Mouse (Mus musculus) megakaryocyte progenitor cell, adult 5-6 weeks (primary cell): ENCODE measurements around the gene Hoxa11. TPM values are rescaled to one million over a fixed set of nuclear protein-coding genes. Genes with fewer than 3 reads are reported as not detected.
A peak's percentile ranks its signal among the peaks of the same experiment; 100 is the strongest.

Experiments used
- ATAC-seq: replicated peaks from 2 replicates; pipeline ENCODE4 v1.8.0; 2016; ENCODE audit warnings: mild to moderate bottlenecking, moderate TSS enrichment, inconsistent platforms; ENCODE audit not compliant: poor library complexity
- total RNA-seq, 2 experiments: library from RNA; stranded (forward) in 1 of 2; stranded (reverse) in 1 of 2; fragments of 157-497, 149-512 nt in 1 of 2; fragments of 200-1000 nt in 1 of 2; gene quantifications; 2 replicates each; pipeline versions ENCODE4 v1.2.3 to v1.2.4; 2015 to 2017

Hoxa11 gene
- total RNA-seq, 2 experiments from 2014 or later, result not detected

GRCm38 (mm10) chr6:52265913-52266665, 20.5 kb upstream of the Hoxa11 start:
- no peak for ATAC-seq

- ATAC-seq, result no peak
Measured at GRCm38 (mm10) chr6:52265306-52265912, 19.8 kb upstream of the Hoxa11 start.

- ATAC-seq, result no peak
Measured at GRCm38 (mm10) chr6:52264106-52264790, 18.6 kb upstream of the Hoxa11 start.

GRCm38 (mm10) chr6:52263321-52263585, 17.6 kb upstream of the Hoxa11 start:
- no peak for ATAC-seq

- no peak for ATAC-seq
Measured at GRCm38 (mm10) chr6:52262463-52263320, 17.1 kb upstream of the Hoxa11 start.

GRCm38 (mm10) chr6:52261751-52262462, 16.3 kb upstream of the Hoxa11 start:
- ATAC-seq, result no peak

- ATAC-seq, result no peak
Measured at GRCm38 (mm10) chr6:52260654-52261575, 15.3 kb upstream of the Hoxa11 start, which contains the start of gene Hoxa13. Gene Hoxa13, minus strand, starts transcription at chr6:52260880.

GRCm38 (mm10) chr6:52259811-52260261, 14.2 kb upstream of the Hoxa11 start:
- ATAC-seq, result no peak

- ATAC-seq, result no peak
Measured at GRCm38 (mm10) chr6:52259081-52259790, 13.6 kb upstream of the Hoxa11 start.

GRCm38 (mm10) chr6:52256956-52257355, 11.3 kb upstream of the Hoxa11 start:
- peak; percentile 80 for ATAC-seq

- no peak for ATAC-seq
Measured at GRCm38 (mm10) chr6:52253511-52254500, 8.2 kb upstream of the Hoxa11 start.

GRCm38 (mm10) chr6:52252775-52253376, 7.3 kb upstream of the Hoxa11 start:
- ATAC-seq, result no peak

GRCm38 (mm10) chr6:52252016-52252774, 6.6 kb upstream of the Hoxa11 start:
- no peak for ATAC-seq

- no peak for ATAC-seq
Measured at GRCm38 (mm10) chr6:52251177-52251879, 5.7 kb upstream of the Hoxa11 start.

GRCm38 (mm10) chr6:52249826-52250225, 4.2 kb upstream of the Hoxa11 start:
- no peak for ATAC-seq

- ATAC-seq, result no peak
Measured at GRCm38 (mm10) chr6:52249415-52249738, 3.8 kb upstream of the Hoxa11 start.
